Mouse (Mus musculus): ENCODE results near the gene Zrsr1. TPM values are rescaled to one million over a fixed set of nuclear protein-coding genes. Genes with fewer than 3 reads are reported as not detected.

The Zrsr1 gene
- polyA plus RNA-seq, 2 experiments, result 2.5 to 8.1 TPM

GRCm38 (mm10) chr11:22957791-22958374 is 13.9 kb upstream of the Zrsr1 start:
- no peak for TF ChIP-seq POLR2A (IDR thresholded peaks at IDR 0.05; ENCODE audit: borderline replicate concordance, extremely low read depth, insufficient read depth, insufficient read length)
- Histone ChIP-seq H3K27me3 (ENCODE audit: control insufficient read depth, insufficient read depth, low read length) (no peaks in the 10 kb centered on the region), H3K36me3 (ENCODE audit: control insufficient read depth, insufficient read depth, low read length) (peaks cover 7% of the 10 kb centered on the region; the same call in 1 of the 2 replicates), H3K9ac (ENCODE audit: low read depth, low read length, severe bottlenecking) (no peak overlapping the region), H3K4me2 (replicated peaks; ENCODE audit: low read depth, low read length, severe bottlenecking) (no peak overlapping the region), H3K27ac (replicated peaks; ENCODE audit: low read depth, low read length) (no peak overlapping the region), H3K9me3 (ENCODE audit: control insufficient read depth, low read length) (no peaks in the 10 kb centered on the region), H3K4me1 (ENCODE audit: control insufficient read depth, insufficient read depth, low read length) (no peaks in the 10 kb centered on the region), H3K4me3 (replicated peaks; ENCODE audit: low read length) (no peak overlapping the region)
- ATAC-seq (ENCODE audit: low FRiP score, low read depth), result no peak
- DNase-seq (ENCODE audit: low spot score), result no peak
- WGBS, result 90% methylated on average over 4 of the region's 4 CpGs

DNA sequence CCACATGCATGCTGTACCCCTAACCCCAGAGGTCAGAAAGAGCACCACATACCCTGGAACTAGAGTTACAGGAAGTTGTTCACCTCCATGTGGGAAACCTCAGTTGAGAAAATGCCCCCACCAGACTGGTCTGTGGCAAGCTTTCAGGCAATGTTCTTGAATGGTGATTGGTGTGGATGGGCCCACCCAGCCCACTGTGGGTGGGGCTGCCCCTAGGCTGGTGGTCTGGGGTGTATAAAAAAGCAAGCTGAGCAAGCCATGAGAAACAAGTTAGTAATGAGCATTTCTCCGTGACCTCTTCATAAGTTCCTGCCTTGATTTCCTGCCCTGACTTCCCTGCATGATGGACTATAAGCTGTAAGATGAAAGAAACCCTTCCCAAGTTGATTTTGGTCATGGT is 9.7 kb upstream of the Zrsr1 start:
- Histone ChIP-seq H3K4me1 (ENCODE audit: control insufficient read depth, insufficient read depth, low read length) (no peaks in the 10 kb centered on the region), H3K27ac (replicated peaks; ENCODE audit: low read depth, low read length) (no peak overlapping the region), H3K9me3 (ENCODE audit: control insufficient read depth, low read length) (no peaks in the 10 kb centered on the region), H3K4me2 (replicated peaks; ENCODE audit: low read depth, low read length, severe bottlenecking) (no peak overlapping the region), H3K36me3 (ENCODE audit: control insufficient read depth, insufficient read depth, low read length) (no peaks in the 10 kb centered on the region), H3K27me3 (ENCODE audit: control insufficient read depth, insufficient read depth, low read length) (no peaks in the 10 kb centered on the region), H3K4me3 (replicated peaks; ENCODE audit: low read length) (no peak overlapping the region), H3K9ac (ENCODE audit: low read depth, low read length, severe bottlenecking) (no peak overlapping the region)
- no peak for ATAC-seq (ENCODE audit: low FRiP score, low read depth)
- no peak for DNase-seq (ENCODE audit: low spot score)
- TF ChIP-seq POLR2A (IDR thresholded peaks at IDR 0.05; ENCODE audit: borderline replicate concordance, extremely low read depth, insufficient read depth, insufficient read length), result no peak
- 97% methylated on average over 1 of the region's 1 CpGs for WGBS

- H3K36me3 ChIP-seq (ENCODE audit: control insufficient read depth, insufficient read depth, low read length), result no peaks in the 10 kb centered on the region
- H3K4me1 ChIP-seq (ENCODE audit: control insufficient read depth, insufficient read depth, low read length), result no peaks in the 10 kb centered on the region
- H3K27me3 ChIP-seq (ENCODE audit: control insufficient read depth, insufficient read depth, low read length), result no peaks in the 10 kb centered on the region
- no peak for ATAC-seq (ENCODE audit: low FRiP score, low read depth)
- WGBS, result 79% methylated on average over 4 of the region's 4 CpGs
- H3K27ac ChIP-seq (replicated peaks; ENCODE audit: low read depth, low read length), result no peak overlapping the region
- no peak overlapping the region for H3K4me3 ChIP-seq (replicated peaks; ENCODE audit: low read length)
- peaks cover 6% of the 10 kb centered on the region; the same call in 1 of the 2 replicates for H3K9me3 ChIP-seq (ENCODE audit: control insufficient read depth, low read length)
- DNase-seq (ENCODE audit: low spot score), result no peak
- no peak overlapping the region for H3K4me2 ChIP-seq (replicated peaks; ENCODE audit: low read depth, low read length, severe bottlenecking)
- no peak for TF ChIP-seq POLR2A (IDR thresholded peaks at IDR 0.05; ENCODE audit: borderline replicate concordance, extremely low read depth, insufficient read depth, insufficient read length)
- no peak overlapping the region for H3K9ac ChIP-seq (ENCODE audit: low read depth, low read length, severe bottlenecking)
Measured at GRCm38 (mm10) chr11:22964401-22964800, 7.4 kb upstream of the Zrsr1 start.

GRCm38 (mm10) chr11:22965503-22965902 is 6.3 kb upstream of the Zrsr1 start:
- 73% methylated on average over 4 of the region's 4 CpGs for WGBS
- H3K9me3 ChIP-seq (ENCODE audit: control insufficient read depth, low read length), result peaks cover 11% of the 10 kb centered on the region; the same call in 1 of the 2 replicates
- ATAC-seq (ENCODE audit: low FRiP score, low read depth) (no peak), DNase-seq (ENCODE audit: low spot score) (peak; percentile 14)
- no peak overlapping the region for H3K4me2 ChIP-seq (replicated peaks; ENCODE audit: low read depth, low read length, severe bottlenecking)
- no peaks in the 10 kb centered on the region for H3K36me3 ChIP-seq (ENCODE audit: control insufficient read depth, insufficient read depth, low read length)
- TF ChIP-seq POLR2A (IDR thresholded peaks at IDR 0.05; ENCODE audit: borderline replicate concordance, extremely low read depth, insufficient read depth, insufficient read length), result no peak
- H3K4me1 ChIP-seq (ENCODE audit: control insufficient read depth, insufficient read depth, low read length), result no peaks in the 10 kb centered on the region
- no peak overlapping the region for H3K9ac ChIP-seq (ENCODE audit: low read depth, low read length, severe bottlenecking)
- no peak overlapping the region for H3K4me3 ChIP-seq (replicated peaks; ENCODE audit: low read length)
- no peaks in the 10 kb centered on the region for H3K27me3 ChIP-seq (ENCODE audit: control insufficient read depth, insufficient read depth, low read length)
- H3K27ac ChIP-seq (replicated peaks; ENCODE audit: low read depth, low read length), result no peak overlapping the region

GRCm38 (mm10) chr11:22969486-22969885 is 2.3 kb upstream of the Zrsr1 start:
- no peaks in the 10 kb centered on the region for H3K27me3 ChIP-seq (ENCODE audit: control insufficient read depth, insufficient read depth, low read length)
- no peak for ATAC-seq (ENCODE audit: low FRiP score, low read depth)
- H3K4me3 ChIP-seq (replicated peaks; ENCODE audit: low read length), result no peak overlapping the region
- no peak overlapping the region for H3K4me2 ChIP-seq (replicated peaks; ENCODE audit: low read depth, low read length, severe bottlenecking)
- peak; percentile 33 for DNase-seq (ENCODE audit: low spot score)
- TF ChIP-seq POLR2A (IDR thresholded peaks at IDR 0.05; ENCODE audit: borderline replicate concordance, extremely low read depth, insufficient read depth, insufficient read length), result no peak
- peaks cover 7% of the 10 kb centered on the region; the same call in 1 of the 2 replicates for H3K36me3 ChIP-seq (ENCODE audit: control insufficient read depth, insufficient read depth, low read length)
- no peak overlapping the region for H3K9ac ChIP-seq (ENCODE audit: low read depth, low read length, severe bottlenecking)
- 58% methylated on average over 6 of the region's 6 CpGs for WGBS
- H3K9me3 ChIP-seq (ENCODE audit: control insufficient read depth, low read length), result peaks cover 39% of the 10 kb centered on the region
- H3K27ac ChIP-seq (replicated peaks; ENCODE audit: low read depth, low read length), result no peak overlapping the region
- peaks cover 6% of the 10 kb centered on the region; the same call in 1 of the 2 replicates for H3K4me1 ChIP-seq (ENCODE audit: control insufficient read depth, insufficient read depth, low read length)

All from limb, embryonic 14.5 days (tissue).